Mouse (Mus musculus) intestine, postnatal 0 days (tissue): ENCODE results near the gene Med12. TPM values are rescaled to one million over a fixed set of nuclear protein-coding genes. Genes with fewer than 3 reads are reported as not detected.
A peak's percentile ranks its signal among the peaks of the same experiment; 100 is the strongest.

Experiments
- ATAC-seq: fragments of 200-750 bp; cut with Nextera tagmentation; 2 replicates; pipeline ENCODE4 v1.8.0; 2017; ENCODE audit warnings: mild to moderate bottlenecking, moderate TSS enrichment, moderate library complexity
- H3K27ac ChIP-seq: fragments of 300-500 bp; sonication (generic); 2 replicates; pipeline ENCODE4 v1.5.1; 2014; ENCODE audit warnings: mild to moderate bottlenecking, low read depth, low read length, moderate library complexity
- H3K27me3 ChIP-seq: fragments of 300-500 bp; sonication (generic); replicated peaks from 2 replicates; pipeline ENCODE4 v1.6.1; 2014; ENCODE audit warnings: low read length, mixed read lengths; ENCODE audit not compliant: control insufficient read depth, insufficient read depth
- H3K36me3 ChIP-seq: fragments of 300-500 bp; sonication (generic); 2 replicates; pipeline ENCODE4 v1.6.1; 2014; ENCODE audit warnings: mild to moderate bottlenecking, moderate library complexity; ENCODE audit not compliant: control insufficient read depth, insufficient read depth
- H3K4me1 ChIP-seq: fragments of 300-500 bp; sonication (generic); replicated peaks from 2 replicates; pipeline ENCODE4 v1.6.1; 2014; ENCODE audit warnings: antibody characterized with exemption, low read length, mixed read lengths; ENCODE audit not compliant: control insufficient read depth, insufficient read depth
- H3K4me2 ChIP-seq: fragments of 300-500 bp; sonication (generic); replicated peaks from 2 replicates; pipeline ENCODE4 v1.6.1; 2014; ENCODE audit warnings: low read depth, mild to moderate bottlenecking, moderate library complexity
- H3K4me3 ChIP-seq: fragments of 300-500 bp; sonication (generic); 2 replicates; pipeline ENCODE4 v1.5.1; 2014; ENCODE audit warnings: low read depth, low read length
- H3K9ac ChIP-seq: fragments of 300-500 bp; sonication (generic); 2 replicates; pipeline ENCODE4 v1.6.1; 2014; ENCODE audit warnings: mild to moderate bottlenecking, low read depth, low read length
- H3K9me3 ChIP-seq: fragments of 300-500 bp; sonication (generic); 2 replicates; pipeline ENCODE4 v1.6.1; 2016; ENCODE audit warnings: mixed run types; ENCODE audit not compliant: control insufficient read depth
- CTCF ChIP-seq: sonication (generic); IDR thresholded peaks from 2 replicates; pipeline ENCODE4 v1.5.1; 2016; ENCODE audit warnings: low read depth, mild to moderate bottlenecking, control low read depth, antibody characterized with exemption, moderate library complexity
- WGBS: fragments of 180-500 bp; shearing (Covaris S2); extraction: QIAGEN DNeasy Blood & Tissue Kit; methylation state at CpG from one replicate; pipeline ENCODE4 v1.1.7; 2014; 5-methylcytosine and 5-hydroxymethylcytosine counted together
- polyA plus RNA-seq: library from polyadenylated mRNA; unstranded; fragments of >200 nt; fragmentation: Nextera tagmentation; extraction: Ambion mirVana; gene quantifications from 2 replicates; pipeline ENCODE4 v1.2.1, GENCODE M21; 2015

Med12 gene
- polyA plus RNA-seq, 1 experiment from 2014 or later = 13.9 TPM

DNA sequence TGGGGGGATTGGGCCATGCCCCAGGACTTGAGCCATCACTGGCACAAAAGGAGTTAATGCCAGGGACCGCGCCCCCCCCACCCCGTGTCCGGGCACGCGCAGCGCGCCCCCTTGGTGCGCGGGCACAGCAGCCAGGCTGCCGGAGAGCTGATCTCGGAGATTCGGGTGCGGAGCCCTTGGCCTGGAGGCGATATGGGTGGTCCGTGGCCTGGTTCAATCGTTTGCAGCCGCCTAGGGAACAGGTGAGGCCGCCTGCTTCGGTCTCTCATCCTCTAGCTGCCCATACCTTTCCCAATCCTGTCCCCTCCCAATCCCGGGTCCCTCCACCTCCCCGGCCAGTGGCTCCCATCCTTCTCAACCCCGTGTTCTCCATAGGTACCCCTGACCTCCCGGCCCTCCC is 25.2 kb downstream of the Med12 start, which contains the start of gene Nlgn3:
TSS of gene Nlgn3 (plus strand) at position 114 of the 400 bp plus-strand sequence.
- 0 out of 2 replicates have a peak within 1 kb of the TSS, but pooled peaks have one; percentile 9 for H3K4me3 ChIP-seq
- WGBS = 41% methylated on average over 6 of the region's 24 CpGs
- peak within 1 kb of the TSS; percentile 52 for H3K4me2 ChIP-seq
- H3K9me3 ChIP-seq = no peaks in the 10 kb centered on the region
- TF ChIP-seq CTCF = no peak
- no peak within 1 kb of the TSS for H3K27ac ChIP-seq
- H3K27me3 ChIP-seq = 0 out of 2 replicates have a peak, but pooled peaks cover 4% of the 10 kb centered on the region
- no peaks in the 10 kb centered on the region for H3K36me3 ChIP-seq
- H3K9ac ChIP-seq = no peak within 1 kb of the TSS
- 0 out of 2 replicates have a peak, but pooled peaks have one; percentile 19 for ATAC-seq
- no peaks in the 10 kb centered on the region for H3K4me1 ChIP-seq

DNA sequence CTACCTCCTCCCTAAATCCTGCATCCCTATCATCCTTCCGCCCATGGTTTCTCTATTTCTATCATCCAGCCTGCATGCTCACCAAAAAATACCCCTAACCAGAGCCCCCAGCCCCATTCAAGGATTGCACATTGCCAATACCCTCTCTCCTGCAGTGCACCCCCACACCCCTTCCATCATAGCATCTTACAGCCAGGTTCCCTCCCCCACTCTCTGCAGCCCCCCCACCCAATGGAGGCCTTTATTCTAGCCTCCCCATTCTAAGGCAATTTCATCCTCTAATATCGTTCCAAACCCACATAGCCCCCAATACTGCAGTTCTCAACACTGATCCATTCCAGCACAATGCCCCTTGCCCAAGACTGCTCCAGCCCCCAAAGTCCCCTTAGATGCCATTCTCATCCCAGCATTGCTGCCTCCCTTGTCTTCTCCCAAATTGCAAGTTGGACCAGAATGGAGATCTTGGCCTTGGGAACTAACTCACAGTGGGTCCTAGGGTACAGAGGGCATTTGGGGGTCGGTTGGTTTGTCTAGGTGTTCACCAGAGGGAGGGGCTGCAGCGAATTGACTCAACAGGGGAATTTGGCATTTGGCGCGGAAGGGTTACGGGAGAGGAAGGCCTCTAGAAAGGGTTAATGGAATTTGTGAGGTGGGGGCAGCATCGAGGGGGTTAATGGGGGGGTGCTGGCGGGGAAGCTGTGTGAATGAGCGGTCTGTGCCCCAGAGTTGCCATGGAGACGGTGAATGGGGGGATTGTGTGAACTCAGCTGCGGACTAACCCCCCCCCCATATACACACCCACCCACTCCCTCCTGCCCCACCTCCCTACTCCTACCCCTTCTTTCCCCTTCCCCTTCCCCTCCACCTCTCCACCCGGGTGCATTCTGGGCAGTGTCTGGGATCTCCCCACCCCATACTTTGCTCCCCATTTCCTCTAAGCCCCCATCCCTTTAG is 25.9 kb downstream of the Med12 start:
- 39% methylated on average over 13 of the region's 13 CpGs for WGBS
- Histone ChIP-seq H3K4me2 (peak overlapping the region; percentile 52), H3K4me3 (0 out of 2 replicates have a peak overlapping the region, but pooled peaks have one; percentile 2), H3K4me1 (no peaks in the 10 kb centered on the region), H3K36me3 (no peaks in the 10 kb centered on the region), H3K27me3 (0 out of 2 replicates have a peak, but pooled peaks cover 4% of the 10 kb centered on the region), H3K9ac (no peak overlapping the region), H3K27ac (no peak overlapping the region), H3K9me3 (no peaks in the 10 kb centered on the region)
- ATAC-seq = no peak
- no peak for TF ChIP-seq CTCF

DNA sequence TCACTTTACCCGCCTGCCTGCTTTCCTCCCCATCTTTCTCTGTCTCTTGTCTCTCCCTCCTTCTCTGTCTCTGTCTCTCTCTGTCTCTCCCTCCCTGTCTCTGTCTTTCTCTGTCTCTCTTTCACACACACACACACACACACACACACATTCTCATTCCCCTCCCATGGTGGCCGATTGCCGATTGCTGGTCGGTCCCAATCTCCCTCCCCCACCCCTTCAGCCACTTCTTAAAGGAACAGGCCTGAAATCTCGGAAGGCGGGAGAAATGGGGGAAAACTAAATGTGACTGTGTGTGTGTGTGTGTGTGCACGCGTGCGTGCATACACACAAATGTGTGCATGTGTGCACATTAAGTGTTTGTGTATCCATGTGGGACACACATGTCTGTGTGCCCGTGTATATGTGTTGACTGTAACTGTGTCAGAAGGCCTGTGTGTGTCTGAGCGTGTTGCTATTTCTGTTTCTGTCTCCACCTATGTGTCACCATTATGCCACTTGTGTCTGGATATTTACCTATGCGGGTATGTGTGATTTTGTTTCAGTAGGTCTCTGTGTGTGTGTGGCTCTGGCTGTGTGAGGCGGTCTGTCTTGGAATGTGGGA is 26.7 kb downstream of the Med12 start:
- Histone ChIP-seq H3K27ac (no peak overlapping the region), H3K4me2 (peak overlapping the region; percentile 52), H3K9ac (no peak overlapping the region), H3K4me3 (no peak overlapping the region), H3K4me1 (no peaks in the 10 kb centered on the region), H3K27me3 (0 out of 2 replicates have a peak, but pooled peaks cover 4% of the 10 kb centered on the region), H3K36me3 (no peaks in the 10 kb centered on the region), H3K9me3 (no peaks in the 10 kb centered on the region)
- ATAC-seq = no peak
- WGBS = 39% methylated on average over 13 of the region's 13 CpGs
- TF ChIP-seq CTCF = no peak

DNA sequence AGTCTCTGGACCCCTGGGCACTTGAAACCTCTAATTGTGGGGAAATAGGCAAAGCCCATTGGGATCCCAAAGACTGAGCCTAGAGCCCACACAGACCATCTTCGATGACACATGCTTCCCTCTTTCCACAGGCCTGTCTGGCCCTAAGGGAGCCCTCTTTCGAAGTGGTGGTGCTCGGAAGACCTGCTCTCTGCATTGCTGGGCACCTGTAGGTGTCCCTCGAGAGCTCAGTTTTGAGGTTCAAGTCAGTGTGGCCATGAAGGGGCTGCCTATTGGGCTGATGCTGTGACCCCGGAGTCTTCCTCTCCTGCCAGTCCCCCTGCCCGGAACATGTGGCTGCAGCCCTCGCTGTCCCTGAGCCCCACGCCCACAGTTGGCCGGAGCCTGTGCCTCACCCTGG is 27.8 kb downstream of the Med12 start:
- no peak overlapping the region for H3K4me3 ChIP-seq
- no peak for TF ChIP-seq CTCF
- WGBS = 86% methylated on average over 9 of the region's 9 CpGs
- no peaks in the 10 kb centered on the region for H3K4me1 ChIP-seq
- no peak for ATAC-seq
- 0 out of 2 replicates have a peak, but pooled peaks cover 4% of the 10 kb centered on the region for H3K27me3 ChIP-seq
- H3K27ac ChIP-seq = no peak overlapping the region
- no peaks in the 10 kb centered on the region for H3K9me3 ChIP-seq
- H3K9ac ChIP-seq = no peak overlapping the region
- no peaks in the 10 kb centered on the region for H3K36me3 ChIP-seq
- H3K4me2 ChIP-seq = no peak overlapping the region

DNA sequence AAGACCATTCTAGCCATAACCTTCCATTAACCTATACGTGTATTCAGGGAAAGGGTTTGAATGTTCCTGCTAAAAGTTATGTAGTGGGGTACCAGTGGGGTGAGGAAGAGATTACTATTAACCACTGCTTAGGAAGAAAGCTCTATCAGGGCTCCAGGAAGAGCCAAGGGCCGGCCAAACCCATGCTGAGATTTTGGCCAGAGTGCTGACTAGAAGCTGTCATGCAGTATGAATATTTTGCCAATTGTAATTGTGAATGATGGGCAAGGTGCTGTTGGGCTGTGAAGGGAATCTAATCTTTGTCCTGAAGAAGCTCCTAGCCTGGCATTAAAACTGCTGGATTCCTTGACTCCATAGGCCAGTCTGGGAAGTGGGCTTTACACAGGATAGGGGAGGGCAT is 30.8 kb downstream of the Med12 start:
- TF ChIP-seq CTCF = no peak
- Histone ChIP-seq H3K4me3 (no peak overlapping the region), H3K27me3 (0 out of 2 replicates have a peak, but pooled peaks cover 2% of the 10 kb centered on the region), H3K9ac (no peak overlapping the region), H3K4me1 (no peaks in the 10 kb centered on the region), H3K36me3 (no peaks in the 10 kb centered on the region), H3K9me3 (no peaks in the 10 kb centered on the region), H3K4me2 (no peak overlapping the region), H3K27ac (no peak overlapping the region)
- no peak for ATAC-seq
- WGBS = 74% methylated on average over 2 of the region's 2 CpGs

DNA sequence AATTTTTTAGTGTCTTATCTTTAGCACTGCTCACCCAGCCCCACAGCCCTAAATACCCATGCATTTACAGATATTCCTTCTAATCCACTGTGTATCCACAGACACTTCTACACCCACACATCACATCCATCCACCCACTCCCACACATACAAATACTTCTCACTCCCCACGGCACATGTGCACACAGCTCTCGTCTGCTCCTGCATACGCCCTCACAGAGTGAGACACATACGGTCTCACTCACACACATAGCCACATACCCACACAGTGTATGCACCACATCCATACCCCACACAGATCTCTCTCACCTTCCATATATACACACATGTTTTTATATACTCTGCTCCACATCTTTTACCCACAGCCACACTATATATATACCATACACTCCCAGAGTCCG is 35.5 kb downstream of the Med12 start:
- H3K27me3 ChIP-seq = no peaks in the 10 kb centered on the region
- H3K4me2 ChIP-seq = no peak overlapping the region
- no peaks in the 10 kb centered on the region for H3K4me1 ChIP-seq
- no peak for TF ChIP-seq CTCF
- no peaks in the 10 kb centered on the region for H3K9me3 ChIP-seq
- no peaks in the 10 kb centered on the region for H3K36me3 ChIP-seq
- no peak for ATAC-seq
- no peak overlapping the region for H3K9ac ChIP-seq
- no peak overlapping the region for H3K27ac ChIP-seq
- no peak overlapping the region for H3K4me3 ChIP-seq
- WGBS = 94% methylated on average over 5 of the region's 5 CpGs
